10 mouse cellular contexts compared by ENCODE assay signal in the genomic region with DNA sequence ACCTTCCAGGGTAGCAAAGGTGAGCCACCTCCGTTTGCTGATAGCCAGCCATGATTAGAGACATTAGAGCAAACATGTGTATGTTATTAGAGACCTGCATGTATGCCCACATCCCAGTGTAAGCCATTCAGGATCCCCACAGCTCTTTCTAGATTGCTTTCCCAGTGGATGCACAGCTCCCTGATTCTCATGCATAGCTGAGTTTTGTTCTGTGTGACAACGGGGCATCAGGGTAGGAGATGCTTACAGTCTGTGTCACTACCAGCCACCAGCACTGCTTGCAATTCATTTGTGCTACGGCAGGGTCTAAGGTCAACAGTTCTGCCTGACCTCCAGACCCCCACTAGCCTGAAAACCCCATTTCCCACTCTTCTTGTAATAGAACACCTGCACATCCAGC. TPM values are rescaled to one million over a fixed set of nuclear protein-coding genes. Genes with fewer than 3 reads are reported as not detected.
DNase-seq lines count a peak whose midpoint lies in the region; ATAC-seq and TF ChIP-seq lines count a peak whose summit lies in the region.
"Had no signal": no experiment of that assay in that cellular context is flagged by ENCODE, and none has a peak within 500 bp of the region (broad histone marks: within the 10 kb centered on the region; RNA-seq: fewer than 3 reads in every experiment).

No protein-coding gene starts in this region.

- H3K4me3 ChIP-seq in left cerebral cortex, adult 2 months: no peak overlapping the region; the same call in 1 of the 2 replicates
- no peak overlapping the region for H3K4me3 ChIP-seq in limb, embryonic 11.5 days (ENCODE audit: low read depth, low read length)

- peak overlapping the region; percentile 39; the same call in 1 of the 2 replicates for H3K4me2 ChIP-seq in limb, embryonic 11.5 days (ENCODE audit: low read depth, severe bottlenecking)

- WGBS in limb, embryonic 11.5 days: 1% methylated on average over 3 of the region's 3 CpGs

- peaks cover 29% of the 10 kb centered on the region for H3K4me1 ChIP-seq in limb, embryonic 11.5 days (ENCODE audit: control insufficient read depth, insufficient read depth, low read length)

- DNase-seq in adrenal gland, adult (ENCODE audit: inconsistent age in 2 of 2, low spot score in 1 of 2): peak; percentile 33 to 70
- no peak for DNase-seq in adrenal gland, adult 18-20 months (ENCODE audit: low spot score in 2 of 2)
- no peak for DNase-seq in left cerebral cortex, adult 2 months (ENCODE audit: extremely low spot score in 1 of 2, low spot score in 2 of 2)
- no peak for DNase-seq in left cerebral cortex, postnatal 4 days
- no peak for DNase-seq in limb, embryonic 11.5 days (ENCODE audit: low spot score)
- DNase-seq in retina, embryonic 14.5 days (ENCODE audit: low spot score): peak; percentile 29
- DNase-seq in spleen, postnatal 4 days (ENCODE audit: low spot score in 2 of 2): no peak
- DNase-seq in right cerebral cortex, postnatal 14 days: no peak

- H3K36me3 ChIP-seq in limb, embryonic 11.5 days (ENCODE audit: control insufficient read depth, insufficient read depth, low read length): no peaks in the 10 kb centered on the region

- H3K27ac ChIP-seq in left cerebral cortex, adult 2 months: peak overlapping the region; percentile 96
- no peak overlapping the region for H3K27ac ChIP-seq in limb, embryonic 11.5 days (replicated peaks; ENCODE audit: low read depth, low read length)

- intact Hi-C loops in left cerebral cortex, adult 2 months (cut with DNase I): loop anchor here (1.0 kb wide), 2 partner anchors 17 to 19 kb away; no protein-coding TSS in a partner anchor
- intact Hi-C loops in left cerebral cortex, postnatal 4 days (cut with DNase I): no loop called here

- no peaks in the 10 kb centered on the region for H3K9me3 ChIP-seq in limb, embryonic 11.5 days (ENCODE audit: control insufficient read depth, low read length)

- H3K9ac ChIP-seq in limb, embryonic 11.5 days (ENCODE audit: low read length): no peak overlapping the region

- ATAC-seq in limb, embryonic 11.5 days (ENCODE audit: insufficient number of reproducible peaks, low FRiP score, low TSS enrichment, low read depth): peak; percentile 32; the same call in 1 of the 2 replicates

- no peaks in the 10 kb centered on the region for H3K27me3 ChIP-seq in limb, embryonic 11.5 days (ENCODE audit: control insufficient read depth, insufficient read depth, low read length)

- TF ChIP-seq CTCF in left cerebral cortex, adult 2 months (IDR thresholded peaks at IDR 0.05): no peak

RNA-seq across cellular contexts. Expression of gene Pde10a, which starts 17.5 kb away (rescaled TPM):
- 100 to 1,000 TPM in 1 of 2 experiments, 10 to 100 TPM in 1; 33.0 to 117 TPM for total RNA-seq in adrenal gland, adult 18-20 months (2021)
- total RNA-seq in left cerebral cortex, adult 2 months (2021): 100 to 1,000 TPM in 1 of 2 experiments, 10 to 100 TPM in 1; 78.0 to 113 TPM
- total RNA-seq in left cerebral cortex, postnatal 4 days (2021): 100 to 1,000 TPM in 1 of 2 experiments, 10 to 100 TPM in 1; 84.9 to 106 TPM
- polyA plus RNA-seq in limb, embryonic 11.5 days (2014; fragmentation: Nextera tagmentation; extraction: Ambion mirVana): 0.77 and 1.5 TPM in 2 replicates

RNA-seq across cellular contexts. Expression of gene Gm17087, which starts 59.1 kb away (rescaled TPM):
- total RNA-seq in adrenal gland, adult 18-20 months (2021): not detected
- total RNA-seq in left cerebral cortex, adult 2 months (2021): not detected
- not detected for total RNA-seq in left cerebral cortex, postnatal 4 days (2021)
- not detected in 2 replicates for polyA plus RNA-seq in limb, embryonic 11.5 days (2014; fragmentation: Nextera tagmentation; extraction: Ambion mirVana)
- total RNA-seq: left cerebral cortex, postnatal 36 days had no signal
- polyA plus RNA-seq: gonadal fat pad, adult 2 months had no signal

Comparison
In these comparisons a context has a peak if more than half of its experiments do, and no peak if none do; other contexts are left out.
1. DNase-seq: peak in adrenal gland, adult (2 of 2) and retina, embryonic 14.5 days (single experiment); none in adrenal gland, adult 18-20 months (0 of 2), left cerebral cortex, adult 2 months (0 of 2), left cerebral cortex, postnatal 4 days (single experiment), limb, embryonic 11.5 days (single experiment), spleen, postnatal 4 days (0 of 2) and right cerebral cortex, postnatal 14 days (single experiment).